Mouse (Mus musculus) gastrocnemius, postnatal 10 days (tissue): Measurements from ENCODE around the gene Gm6583. TPM values are rescaled to one million over a fixed set of nuclear protein-coding genes. Genes with fewer than 3 reads are reported as not detected.

Source experiments
- DNase-seq: peaks from one replicate; pipeline ENCODE4 v3.0.0; 2021; ENCODE audit warnings: mixed read lengths
- long read RNA-seq, 2 experiments: library from polyadenylated mRNA; stranded (forward); transcript quantifications; one replicate each; pipeline ENCODE4 v2.0.0; 2021
- total RNA-seq, 2 experiments: library from RNA; stranded (reverse); gene quantifications; 2 replicates each; pipeline ENCODE4 v1.2.3; 2021

The Gm6583 gene
- not detected for total RNA-seq
- long read RNA-seq, experiment 1: 0 reads
- long read RNA-seq, experiment 2: 0 reads

GRCm38 (mm10) chr5:112355910-112356309 lies at the start of gene Gm6583:
TSS of gene Gm6583 (minus strand) at chr5:112356033.
- DNase-seq: no peak

GRCm38 (mm10) chr5:112402437-112402836 lies 46.6 kb upstream of the Gm6583 start:
- DNase-seq: no peak

- DNase-seq: no peak
Observed at GRCm38 (mm10) chr5:112399284-112399683, 43.5 kb upstream of the Gm6583 start.

- no peak for DNase-seq
Observed at GRCm38 (mm10) chr5:112396066-112396465, 40.2 kb upstream of the Gm6583 start.

GRCm38 (mm10) chr5:112394779-112395443 lies 39.1 kb upstream of the Gm6583 start, which contains the start of gene Asphd2:
TSS of gene Asphd2 (minus strand) at chr5:112394866.
- peak; percentile 49 for DNase-seq

GRCm38 (mm10) chr5:112394415-112394763 lies 38.6 kb upstream of the Gm6583 start:
- DNase-seq: no peak

- no peak for DNase-seq
Observed at GRCm38 (mm10) chr5:112393741-112394414, 38.0 kb upstream of the Gm6583 start.

GRCm38 (mm10) chr5:112391676-112392323 lies 36.0 kb upstream of the Gm6583 start:
- DNase-seq: no peak

- no peak for DNase-seq
Observed at GRCm38 (mm10) chr5:112391002-112391401, 35.2 kb upstream of the Gm6583 start.

GRCm38 (mm10) chr5:112389352-112389751 lies 33.5 kb upstream of the Gm6583 start:
- no peak for DNase-seq

GRCm38 (mm10) chr5:112385973-112386372 lies 30.1 kb upstream of the Gm6583 start:
- DNase-seq: no peak

- DNase-seq: no peak
Observed at GRCm38 (mm10) chr5:112384805-112385472, 29.1 kb upstream of the Gm6583 start.

GRCm38 (mm10) chr5:112382641-112383330 lies 27.0 kb upstream of the Gm6583 start:
- no peak for DNase-seq

- no peak for DNase-seq
Observed at GRCm38 (mm10) chr5:112382042-112382441, 26.2 kb upstream of the Gm6583 start.

GRCm38 (mm10) chr5:112381154-112381553 lies 25.3 kb upstream of the Gm6583 start:
- no peak for DNase-seq

GRCm38 (mm10) chr5:112378716-112379115 lies 22.9 kb upstream of the Gm6583 start:
- DNase-seq: no peak

GRCm38 (mm10) chr5:112377380-112377779 lies 21.5 kb upstream of the Gm6583 start:
- DNase-seq: no peak

GRCm38 (mm10) chr5:112376111-112376510 lies 20.3 kb upstream of the Gm6583 start:
- no peak for DNase-seq

GRCm38 (mm10) chr5:112371933-112372332 lies 16.1 kb upstream of the Gm6583 start:
- DNase-seq: no peak

- no peak for DNase-seq
Observed at GRCm38 (mm10) chr5:112370236-112370813, 14.5 kb upstream of the Gm6583 start.

- no peak for DNase-seq
Observed at GRCm38 (mm10) chr5:112369326-112369725, 13.5 kb upstream of the Gm6583 start.

- DNase-seq: no peak
Observed at GRCm38 (mm10) chr5:112368666-112369065, 12.8 kb upstream of the Gm6583 start.
